Mouse (Mus musculus) brain, adult 2 months (tissue): ENCODE data around the gene Nck2.

ENCODE experiments used
- DNase-seq: peaks from one replicate; pipeline ENCODE4 v3.0.0; 2011; ENCODE audit warnings: low read depth, low spot score

Gene Nck2

DNA sequence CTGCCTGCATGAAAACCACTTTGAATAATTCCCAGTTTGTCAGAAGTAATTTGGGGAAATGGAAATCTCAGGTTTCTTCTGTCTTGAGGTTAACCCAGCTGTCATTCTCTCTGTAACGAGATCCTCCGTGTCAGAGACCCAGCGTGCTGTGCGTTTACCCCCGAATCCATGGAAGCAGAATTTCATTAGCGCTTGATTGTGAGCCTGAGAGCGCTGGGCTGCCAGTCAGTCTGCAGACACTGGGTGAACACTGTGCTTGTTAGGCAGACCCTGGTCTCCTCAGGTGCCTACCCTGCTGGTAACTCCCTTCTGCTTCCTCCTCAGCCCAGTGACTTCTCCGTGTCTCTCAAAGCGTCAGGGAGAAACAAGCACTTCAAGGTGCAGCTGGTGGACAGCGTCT, 124.4 kb downstream of the Nck2 start:
- DNase-seq, result no peak

DNA sequence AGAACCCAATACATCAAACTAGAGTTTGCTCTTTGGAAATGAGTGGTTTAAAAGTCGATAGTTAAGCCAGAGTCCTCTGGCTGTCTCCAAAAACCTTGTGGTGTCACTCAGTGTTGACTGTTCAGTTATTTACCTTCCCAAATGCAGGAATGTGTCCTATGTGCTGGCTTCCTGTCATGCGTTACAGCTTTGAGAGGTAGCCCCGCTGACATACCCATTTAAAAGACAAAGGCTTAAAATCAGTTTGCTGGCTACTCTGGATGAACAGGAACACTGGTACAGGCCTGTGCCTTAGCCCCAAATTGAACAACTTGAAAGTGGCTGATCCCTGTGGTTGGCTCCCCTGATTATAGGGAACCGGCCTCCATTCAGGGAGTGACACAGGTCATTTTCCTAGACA, 126.7 kb downstream of the Nck2 start:
- no peak for DNase-seq

DNA sequence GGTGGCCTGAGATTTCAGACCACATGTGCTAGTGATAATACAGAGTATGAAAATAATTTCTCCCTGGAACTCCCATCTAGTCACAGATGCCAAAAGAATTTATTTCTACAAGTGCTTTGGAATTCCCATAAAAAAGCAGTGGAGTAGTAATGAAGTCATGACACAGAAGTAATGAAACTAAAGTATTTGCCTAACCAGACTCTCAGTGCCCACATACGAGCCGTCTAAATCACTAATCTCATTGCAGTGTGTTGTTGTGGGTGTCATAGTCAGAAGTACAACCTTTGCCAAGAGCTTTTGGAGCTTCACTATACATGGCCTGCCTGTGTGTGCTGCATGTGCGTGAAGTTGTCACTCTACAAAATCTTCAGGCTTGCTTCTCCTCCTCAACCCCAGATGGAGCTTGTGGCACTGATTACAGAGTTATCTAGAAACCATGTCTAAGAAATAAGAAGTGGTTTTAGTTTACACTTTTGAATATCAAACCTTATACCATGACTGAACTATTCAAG, 130.5 kb downstream of the Nck2 start:
- DNase-seq, result no peak

DNA sequence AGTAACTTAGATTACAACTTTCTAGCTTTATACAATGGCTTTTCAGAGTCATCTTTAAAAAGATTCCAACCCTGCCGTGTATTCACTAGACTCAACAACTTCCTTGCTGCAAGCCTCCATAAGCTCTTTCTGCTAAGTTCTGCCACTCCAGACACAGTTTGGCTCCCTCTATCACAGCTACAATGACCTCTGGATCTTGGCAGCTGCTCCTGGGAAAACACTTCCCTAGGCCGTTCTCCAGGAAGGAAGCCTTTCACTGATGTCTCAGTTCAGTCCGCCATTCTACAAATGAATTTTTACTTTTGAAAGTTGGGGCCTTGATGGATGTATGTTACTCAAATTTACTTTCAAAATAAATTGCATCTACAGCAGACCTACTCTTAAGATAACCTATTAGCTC, 133.0 kb downstream of the Nck2 start:
- DNase-seq, result no peak

DNA sequence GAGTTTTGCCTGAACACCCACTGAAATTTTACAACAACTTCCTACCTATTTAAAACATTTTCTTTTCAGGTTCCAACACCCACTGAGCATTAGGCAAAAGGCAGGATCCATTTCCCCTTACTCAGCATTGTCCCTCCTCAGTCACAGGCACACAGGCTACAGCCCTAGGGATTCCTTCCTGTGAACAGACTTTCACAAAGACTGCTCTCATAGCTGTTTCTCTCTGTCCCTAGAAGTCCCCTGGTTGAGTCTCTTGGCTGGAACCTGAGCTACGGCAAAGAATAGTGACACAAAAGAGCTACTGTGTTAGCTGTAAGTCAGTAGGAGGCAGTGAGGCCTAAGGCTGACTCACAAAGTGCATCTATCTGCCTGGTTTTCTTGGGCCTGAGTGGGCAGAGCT, 139.2 kb downstream of the Nck2 start:
- DNase-seq, result peak; percentile 39

DNA sequence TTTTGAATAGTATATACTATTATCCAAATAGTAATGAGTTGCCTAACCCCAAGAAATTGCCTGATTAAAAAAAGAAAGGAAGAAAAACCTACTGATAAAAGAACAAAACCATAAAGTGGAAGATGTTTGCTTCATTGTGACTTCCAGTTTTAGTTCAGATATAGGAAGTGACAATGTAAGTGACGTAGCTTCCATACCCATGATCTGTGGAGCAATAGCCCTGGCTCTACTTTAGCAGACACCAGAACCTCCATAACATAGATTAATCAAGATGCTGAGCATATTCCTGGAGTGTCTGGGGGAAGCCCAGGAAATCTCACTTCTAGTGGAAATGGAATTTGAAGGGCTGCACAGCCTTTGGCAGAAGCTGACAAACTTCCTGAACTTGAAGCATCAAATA, 144.6 kb downstream of the Nck2 start:
- no peak for DNase-seq

DNA sequence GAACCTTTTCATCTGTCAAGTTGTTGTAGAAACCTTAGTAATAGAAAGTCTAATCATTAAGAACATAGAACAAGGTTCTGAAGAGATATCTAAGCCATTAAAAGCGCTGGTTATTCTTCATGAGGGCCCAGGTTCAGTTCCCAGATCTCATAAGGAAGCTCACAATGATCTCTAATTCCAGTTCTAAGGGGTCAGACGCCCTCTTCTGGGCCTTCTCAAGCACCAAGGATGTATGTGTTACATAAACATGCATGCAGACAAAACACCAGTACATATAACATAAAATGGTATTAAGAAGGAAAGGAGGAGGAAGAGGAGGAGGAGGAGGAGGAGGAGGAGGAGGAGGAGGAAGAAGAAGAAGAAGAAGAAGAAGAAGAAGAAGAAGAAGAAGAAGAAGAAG, 145.5 kb downstream of the Nck2 start:
- no peak for DNase-seq

DNA sequence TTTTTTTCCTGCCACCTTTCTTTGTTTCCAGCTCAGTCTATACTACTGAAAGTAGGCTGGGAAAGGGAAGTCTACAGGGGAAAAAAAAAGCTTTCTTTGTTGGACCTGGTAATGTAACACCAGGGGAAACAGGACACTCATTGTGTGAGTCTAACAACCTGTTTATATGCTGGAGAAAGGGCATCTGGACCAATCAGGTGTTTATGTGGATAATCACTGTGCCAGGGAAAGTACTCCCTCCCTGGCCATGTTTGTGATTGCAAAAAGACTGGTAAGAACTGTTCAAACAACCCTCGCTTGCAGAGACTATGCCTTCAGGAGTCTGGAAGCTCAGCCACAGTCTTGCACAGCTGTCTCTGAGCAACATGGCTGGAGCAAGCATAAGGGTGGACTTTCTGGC, 146.3 kb downstream of the Nck2 start:
- DNase-seq, result no peak

DNA sequence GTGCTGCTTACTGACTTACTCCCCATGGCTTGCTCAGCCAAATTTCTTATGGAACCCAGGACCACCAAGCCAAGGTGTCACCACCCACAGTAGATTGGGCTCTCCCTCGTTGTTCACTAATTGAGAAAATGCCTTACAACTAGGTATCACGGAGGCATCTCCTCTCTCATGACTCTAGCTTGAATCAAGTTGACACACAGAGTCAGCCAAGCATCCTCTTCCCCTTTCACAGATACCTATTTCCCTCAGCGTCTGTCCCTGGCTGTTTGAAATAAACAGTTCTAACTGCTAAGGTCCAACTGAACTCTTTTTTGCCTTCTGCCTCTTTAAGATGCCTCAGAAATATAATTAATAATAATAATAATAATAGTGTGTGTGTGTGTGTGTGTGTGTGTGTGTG, 148.7 kb downstream of the Nck2 start:
- no peak for DNase-seq

DNA sequence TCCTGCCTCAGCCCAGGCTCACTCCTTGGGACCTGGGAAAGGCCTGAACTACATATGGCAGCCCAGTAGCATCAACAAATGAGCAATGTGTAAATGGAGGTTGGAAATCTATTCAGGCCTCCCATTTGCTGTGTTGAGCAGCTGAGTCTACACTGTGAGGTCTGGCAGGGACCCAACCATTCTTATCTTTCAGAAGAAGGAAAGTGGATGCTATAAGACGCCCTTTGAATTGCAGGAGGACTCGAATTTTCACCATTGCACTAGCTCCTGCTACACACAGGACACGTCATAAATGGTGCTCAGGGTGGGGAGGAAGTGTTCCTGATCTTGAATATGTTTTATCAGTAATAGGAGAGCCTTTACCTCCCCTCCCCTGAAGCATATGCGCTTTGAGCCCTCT, 150.4 kb downstream of the Nck2 start:
- DNase-seq, result no peak

DNA sequence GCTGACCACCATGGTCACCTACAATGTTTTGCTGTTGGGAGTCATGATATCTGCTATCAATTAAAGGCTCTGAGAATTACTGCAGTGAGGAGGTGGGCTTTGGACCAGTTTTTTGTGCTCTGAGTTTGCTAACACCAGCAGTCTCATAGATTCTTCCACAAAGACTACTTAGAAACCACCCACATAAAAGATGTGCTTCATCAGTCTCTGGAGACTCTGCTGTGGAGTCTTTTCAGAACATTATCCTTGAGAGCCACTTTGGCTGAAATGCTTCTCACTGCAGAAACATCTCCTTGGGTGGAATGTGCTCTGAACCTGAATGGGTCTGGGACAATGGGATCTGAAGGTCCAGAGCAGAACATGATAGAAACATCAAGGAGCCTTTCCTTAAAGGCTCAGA, 153.4 kb downstream of the Nck2 start:
- DNase-seq, result peak; percentile 51

DNA sequence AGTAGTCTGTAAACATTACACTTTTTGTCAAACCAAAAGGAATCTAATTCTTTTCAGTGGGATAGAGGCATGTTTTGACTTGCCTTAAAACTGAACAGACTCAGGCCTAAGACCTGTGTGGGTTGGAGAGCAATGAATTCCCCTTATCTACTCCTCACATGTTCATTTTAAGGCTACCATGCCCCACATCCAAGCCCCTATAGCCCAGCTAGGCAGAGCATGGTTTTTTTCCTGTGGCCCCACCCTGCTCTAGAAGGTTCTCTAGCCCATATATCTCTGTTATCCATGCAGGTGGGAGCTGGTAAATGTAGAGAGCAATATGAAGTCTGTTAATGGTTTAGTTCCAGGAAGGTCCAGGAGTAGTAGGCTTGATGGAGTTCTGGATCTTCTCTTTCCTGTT, 155.1 kb downstream of the Nck2 start:
- DNase-seq, result no peak

DNA sequence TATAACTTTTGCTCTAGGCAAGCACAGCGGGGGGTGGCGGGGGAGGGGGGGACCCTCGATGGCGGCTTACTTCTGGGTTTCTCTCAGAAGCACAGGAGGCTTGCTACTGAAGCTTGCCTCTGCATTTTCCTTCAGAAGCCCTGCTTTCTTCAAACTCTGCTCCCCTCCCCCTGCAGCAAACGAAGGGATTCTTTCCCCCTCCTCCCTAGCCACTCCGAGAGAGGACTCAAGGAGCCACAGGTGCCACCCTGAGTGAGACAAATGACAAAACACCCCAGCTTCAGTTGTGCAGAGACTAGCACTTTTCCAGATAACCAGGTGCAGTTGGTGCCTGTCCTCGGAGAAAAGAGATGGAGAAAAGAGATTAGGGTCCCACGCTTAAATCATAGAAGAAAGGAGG, 156.7 kb downstream of the Nck2 start:
- no peak for DNase-seq

DNA sequence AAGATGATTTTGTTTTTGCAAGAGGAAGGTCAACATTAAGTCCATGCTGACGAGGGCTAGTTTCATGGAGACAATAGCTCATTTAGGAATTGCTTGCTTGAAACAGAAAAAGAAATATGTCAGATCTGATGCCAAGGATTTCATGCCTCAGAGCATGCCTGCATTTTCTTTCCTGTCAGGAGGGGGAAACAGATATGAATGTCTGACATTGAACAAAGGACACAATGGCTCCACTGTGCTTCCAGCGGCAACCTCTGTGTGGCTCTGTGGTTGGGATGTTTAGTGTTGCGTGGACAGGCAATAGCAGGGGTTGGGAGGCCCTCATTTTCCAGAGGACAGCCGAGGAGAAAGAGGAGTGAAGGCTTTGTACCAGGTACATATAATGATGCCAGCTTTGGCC, 171.6 kb downstream of the Nck2 start:
- DNase-seq, result peak; percentile 67
